Mouse (Mus musculus): ENCODE measurements at regions not wholly inside any gene's neighbourhood (a gene's known extent, or its start where the extent isn't known, plus 50 kb on each side); places are given as distances from the start of the nearest gene placed in this dataset.

GRCm38 (mm10) chr3:61442000-61442739, 76.4 kb upstream of the B430305J03Rik start:
- H3K27me3 ChIP-seq (ENCODE audit: insufficient read depth, poor library complexity, severe bottlenecking), result no peaks in the 10 kb centered on the region
- no peaks in the 10 kb centered on the region for H3K9me3 ChIP-seq
- no peaks in the 10 kb centered on the region for H3K36me3 ChIP-seq
- WGBS, result 81% methylated on average over 2 of the region's 2 CpGs
- DNase-seq (ENCODE audit: low spot score), result no peak
- no peak overlapping the region for H3K27ac ChIP-seq
- no peaks in the 10 kb centered on the region for H3K4me1 ChIP-seq (replicated peaks)
- H3K4me3 ChIP-seq, result no peak overlapping the region

- no peaks in the 10 kb centered on the region for H3K36me3 ChIP-seq
- H3K4me3 ChIP-seq, result no peak overlapping the region
- no peaks in the 10 kb centered on the region for H3K27me3 ChIP-seq (ENCODE audit: insufficient read depth, poor library complexity, severe bottlenecking)
- no peaks in the 10 kb centered on the region for H3K9me3 ChIP-seq
- no peak overlapping the region for H3K27ac ChIP-seq
- no peak for DNase-seq (ENCODE audit: low spot score)
- 93% methylated on average over 4 of the region's 4 CpGs for WGBS
- no peaks in the 10 kb centered on the region for H3K4me1 ChIP-seq (replicated peaks)
Measured at GRCm38 (mm10) chr3:61441445-61441844, 75.7 kb upstream of the B430305J03Rik start.

GRCm38 (mm10) chr3:61428713-61429112, 63.0 kb upstream of the B430305J03Rik start:
- no peak overlapping the region for H3K27ac ChIP-seq
- WGBS, result 92% methylated on average over 1 of the region's 1 CpGs
- no peak for DNase-seq (ENCODE audit: low spot score)
- no peak overlapping the region for H3K4me3 ChIP-seq
- H3K4me1 ChIP-seq (replicated peaks), result no peaks in the 10 kb centered on the region
- H3K36me3 ChIP-seq, result no peaks in the 10 kb centered on the region
- no peaks in the 10 kb centered on the region for H3K9me3 ChIP-seq
- no peaks in the 10 kb centered on the region for H3K27me3 ChIP-seq (ENCODE audit: insufficient read depth, poor library complexity, severe bottlenecking)

- no peaks in the 10 kb centered on the region for H3K36me3 ChIP-seq
- no peaks in the 10 kb centered on the region for H3K27me3 ChIP-seq (ENCODE audit: insufficient read depth, poor library complexity, severe bottlenecking)
- no peaks in the 10 kb centered on the region for H3K4me1 ChIP-seq (replicated peaks)
- H3K27ac ChIP-seq, result no peak overlapping the region
- no peaks in the 10 kb centered on the region for H3K9me3 ChIP-seq
- H3K4me3 ChIP-seq, result no peak overlapping the region
- no peak for DNase-seq (ENCODE audit: low spot score)
- WGBS, result 89% methylated on average over 5 of the region's 5 CpGs
Measured at GRCm38 (mm10) chr3:61423945-61424344, 58.2 kb upstream of the B430305J03Rik start.

DNA sequence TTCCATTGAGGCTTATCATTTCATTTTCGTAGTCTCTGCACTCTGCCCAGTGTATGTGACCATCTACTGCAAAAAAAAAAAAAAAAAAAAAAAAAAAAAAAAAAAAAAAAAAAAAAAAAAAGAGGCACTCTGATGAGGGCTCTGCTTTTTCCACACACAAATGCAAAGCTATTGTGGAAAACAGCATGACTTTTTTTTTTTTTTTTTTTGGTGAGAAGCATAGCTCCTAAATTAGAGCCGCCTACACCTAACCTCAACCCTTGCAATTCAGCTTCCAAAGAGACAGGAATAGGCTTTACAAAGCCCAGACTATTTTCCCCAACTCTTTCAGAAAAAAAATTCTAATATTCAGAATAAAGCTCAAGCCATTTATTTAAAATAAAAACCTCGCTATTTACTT, 54.0 kb upstream of the B430305J03Rik start:
- H3K36me3 ChIP-seq, result no peaks in the 10 kb centered on the region
- no peak overlapping the region for H3K27ac ChIP-seq
- 77% methylated on average over 3 of the region's 3 CpGs for WGBS
- no peak for DNase-seq (ENCODE audit: low spot score)
- no peaks in the 10 kb centered on the region for H3K9me3 ChIP-seq
- H3K4me3 ChIP-seq, result no peak overlapping the region
- no peaks in the 10 kb centered on the region; the same call in 1 of the 2 replicates for H3K4me1 ChIP-seq (replicated peaks)
- H3K27me3 ChIP-seq (ENCODE audit: insufficient read depth, poor library complexity, severe bottlenecking), result no peaks in the 10 kb centered on the region

DNA sequence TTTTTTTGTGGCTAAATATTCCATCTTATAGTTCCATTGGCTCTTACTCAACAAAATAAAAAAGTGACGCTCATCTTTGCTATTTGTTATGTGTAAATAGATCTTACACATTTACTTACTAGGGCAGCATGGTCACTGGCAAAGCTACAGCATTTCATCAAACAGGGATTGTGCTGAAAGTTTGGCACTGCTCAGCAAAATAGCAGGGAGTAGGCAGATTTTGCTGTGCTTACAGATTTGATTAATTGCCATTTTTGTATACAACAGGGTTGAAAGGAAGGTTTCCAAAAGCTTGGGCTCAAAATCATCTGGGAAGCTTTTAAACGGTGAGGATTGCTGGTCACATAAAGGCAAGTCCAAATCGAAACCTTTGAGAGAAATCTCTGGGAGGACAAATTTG, 52.3 kb upstream of the B430305J03Rik start:
- no peak for DNase-seq (ENCODE audit: low spot score)
- Histone ChIP-seq H3K4me1 (replicated peaks) (no peaks in the 10 kb centered on the region; the same call in 1 of the 2 replicates), H3K27ac (no peak overlapping the region), H3K4me3 (no peak overlapping the region), H3K36me3 (no peaks in the 10 kb centered on the region), H3K9me3 (no peaks in the 10 kb centered on the region), H3K27me3 (ENCODE audit: insufficient read depth, poor library complexity, severe bottlenecking) (no peaks in the 10 kb centered on the region)
- 87% methylated on average over 3 of the region's 3 CpGs for WGBS
